Mouse (Mus musculus): ENCODE results near the gene Rbm12. TPM values are rescaled to one million over a fixed set of nuclear protein-coding genes. Genes with fewer than 3 reads are reported as not detected.
A peak's percentile ranks its signal among the peaks of the same experiment; 100 is the strongest.
"Not testable (repeated sequence)": the region's sequence is repeated elsewhere in the genome, so short reads cannot be mapped to it uniquely, and the experiment has no call there.

The Rbm12 gene
- polyA plus RNA-seq, 1 experiment = 10.6 TPM

- H3K27me3 ChIP-seq (ENCODE audit: control insufficient read depth, insufficient read depth, low read length) = no peaks in the 10 kb centered on the region
- H3K27ac ChIP-seq (ENCODE audit: insufficient read depth, low read depth, low read length) = peak overlapping the region; percentile 35
- no peak for TF ChIP-seq CTCF (IDR thresholded peaks at IDR 0.05; ENCODE audit: extremely low read depth, insufficient read length, insufficient replicate concordance, low read depth, low read length)
- TF ChIP-seq POLR2A (IDR thresholded peaks at IDR 0.05; ENCODE audit: low read depth, low read length) = no peak
- no peaks in the 10 kb centered on the region for H3K4me1 ChIP-seq (ENCODE audit: control insufficient read depth, insufficient read depth, insufficient read length, low read length)
- 3% methylated on average over 16 of the region's 16 CpGs for WGBS
- H3K4me3 ChIP-seq (ENCODE audit: low read depth, low read length) = peak overlapping the region; percentile 77
- peaks cover 21% of the 10 kb centered on the region for H3K36me3 ChIP-seq (ENCODE audit: control insufficient read depth, insufficient read depth, low read length)
These were observed 31.6 kb upstream of the Rbm12 start for GRCm38 (mm10) chr2:156143367-156143766.

GRCm38 (mm10) chr2:156142820-156143219, 31.0 kb upstream of the Rbm12 start:
- H3K27ac ChIP-seq (ENCODE audit: insufficient read depth, low read depth, low read length) = no peak overlapping the region
- peaks cover 18% of the 10 kb centered on the region for H3K36me3 ChIP-seq (ENCODE audit: control insufficient read depth, insufficient read depth, low read length)
- WGBS = 81% methylated on average over 2 of the region's 2 CpGs
- no peaks in the 10 kb centered on the region for H3K4me1 ChIP-seq (ENCODE audit: control insufficient read depth, insufficient read depth, insufficient read length, low read length)
- no peak overlapping the region for H3K4me3 ChIP-seq (ENCODE audit: low read depth, low read length)
- no peaks in the 10 kb centered on the region for H3K27me3 ChIP-seq (ENCODE audit: control insufficient read depth, insufficient read depth, low read length)
- no peak for TF ChIP-seq POLR2A (IDR thresholded peaks at IDR 0.05; ENCODE audit: low read depth, low read length)
- no peak for TF ChIP-seq CTCF (IDR thresholded peaks at IDR 0.05; ENCODE audit: extremely low read depth, insufficient read length, insufficient replicate concordance, low read depth, low read length)

- Histone ChIP-seq H3K36me3 (ENCODE audit: control insufficient read depth, insufficient read depth, low read length) (peaks cover 20% of the 10 kb centered on the region), H3K4me1 (ENCODE audit: control insufficient read depth, insufficient read depth, insufficient read length, low read length) (no peaks in the 10 kb centered on the region), H3K27me3 (ENCODE audit: control insufficient read depth, insufficient read depth, low read length) (no peaks in the 10 kb centered on the region), H3K4me3 (ENCODE audit: low read depth, low read length) (no peak overlapping the region), H3K27ac (ENCODE audit: insufficient read depth, low read depth, low read length) (no peak overlapping the region)
- no peak for TF ChIP-seq POLR2A (IDR thresholded peaks at IDR 0.05; ENCODE audit: low read depth, low read length)
- peak; percentile 21; the same call in 1 of the 2 replicates for TF ChIP-seq CTCF (IDR thresholded peaks at IDR 0.05; ENCODE audit: extremely low read depth, insufficient read length, insufficient replicate concordance, low read depth, low read length)
- 88% methylated on average over 6 of the region's 6 CpGs for WGBS
These were observed 23.9 kb upstream of the Rbm12 start for GRCm38 (mm10) chr2:156135695-156136094.

DNA sequence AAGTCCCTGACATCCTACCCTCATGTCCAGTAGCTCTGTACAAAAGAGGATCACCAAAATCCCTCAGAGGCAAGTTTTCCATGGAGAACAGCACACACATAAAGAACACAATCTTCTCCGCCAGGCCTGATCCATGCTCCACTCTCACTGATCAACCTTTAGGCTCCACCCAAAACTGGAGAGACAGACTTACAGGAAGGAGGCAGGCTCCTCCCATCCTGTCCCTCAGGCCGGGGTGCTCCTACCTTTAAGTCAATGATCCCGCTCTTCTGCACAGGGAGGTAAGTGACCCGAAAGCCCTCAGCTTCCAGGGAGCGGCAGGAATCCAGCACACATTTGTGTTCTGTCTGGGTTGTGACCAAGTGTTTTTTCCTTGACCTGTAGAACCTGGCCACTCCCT, 22.4 kb upstream of the Rbm12 start:
- Histone ChIP-seq H3K27me3 (ENCODE audit: control insufficient read depth, insufficient read depth, low read length) (no peaks in the 10 kb centered on the region), H3K27ac (ENCODE audit: insufficient read depth, low read depth, low read length) (no peak overlapping the region), H3K4me3 (ENCODE audit: low read depth, low read length) (no peak overlapping the region), H3K36me3 (ENCODE audit: control insufficient read depth, insufficient read depth, low read length) (peaks cover 18% of the 10 kb centered on the region), H3K4me1 (ENCODE audit: control insufficient read depth, insufficient read depth, insufficient read length, low read length) (no peaks in the 10 kb centered on the region)
- no peak for TF ChIP-seq CTCF (IDR thresholded peaks at IDR 0.05; ENCODE audit: extremely low read depth, insufficient read length, insufficient replicate concordance, low read depth, low read length)
- no peak for TF ChIP-seq POLR2A (IDR thresholded peaks at IDR 0.05; ENCODE audit: low read depth, low read length)
- 82% methylated on average over 5 of the region's 5 CpGs for WGBS

DNA sequence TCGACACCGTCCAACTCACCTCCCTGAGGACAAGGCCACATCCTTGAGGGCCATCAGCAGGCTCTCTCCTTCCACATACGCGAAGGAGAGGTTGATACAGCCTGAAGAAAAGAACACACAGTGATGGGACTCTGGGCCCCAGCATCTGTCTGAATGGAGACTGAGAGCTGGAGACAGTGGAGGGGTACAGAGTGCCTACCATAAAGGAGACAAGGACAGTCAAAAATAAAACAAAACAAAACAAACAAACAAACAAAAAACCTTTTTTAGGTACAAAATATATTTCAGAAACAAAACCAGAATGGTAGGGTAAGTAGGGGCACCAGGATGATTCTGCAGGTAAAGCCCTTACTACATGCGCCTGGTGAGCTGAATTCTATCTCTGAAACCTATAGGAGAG, 15.2 kb upstream of the Rbm12 start, which contains the start of gene Gm28036:
Gm28036 (minus strand) TSS at position 101 of the 400 bp plus-strand sequence.
- no peak within 1 kb of the TSS for H3K4me3 ChIP-seq (ENCODE audit: low read depth, low read length)
- 94% methylated on average over 5 of the region's 5 CpGs for WGBS
- H3K27ac ChIP-seq (ENCODE audit: insufficient read depth, low read depth, low read length) = no peak within 1 kb of the TSS
- no peaks in the 10 kb centered on the region for H3K4me1 ChIP-seq (ENCODE audit: control insufficient read depth, insufficient read depth, insufficient read length, low read length)
- H3K36me3 ChIP-seq (ENCODE audit: control insufficient read depth, insufficient read depth, low read length) = peaks cover 36% of the 10 kb centered on the region
- TF ChIP-seq POLR2A (IDR thresholded peaks at IDR 0.05; ENCODE audit: low read depth, low read length) = no peak
- TF ChIP-seq CTCF (IDR thresholded peaks at IDR 0.05; ENCODE audit: extremely low read depth, insufficient read length, insufficient replicate concordance, low read depth, low read length) = no peak
- H3K27me3 ChIP-seq (ENCODE audit: control insufficient read depth, insufficient read depth, low read length) = no peaks in the 10 kb centered on the region

- 91% methylated on average over 5 of the region's 5 CpGs for WGBS
- no peak overlapping the region for H3K27ac ChIP-seq (ENCODE audit: insufficient read depth, low read depth, low read length)
These were observed 12.0 kb upstream of the Rbm12 start for GRCm38 (mm10) chr2:156123731-156124130.

GRCm38 (mm10) chr2:156119566-156119965, 7.8 kb upstream of the Rbm12 start:
- no peak overlapping the region for H3K27ac ChIP-seq (ENCODE audit: insufficient read depth, low read depth, low read length)
- no peak for TF ChIP-seq CTCF (IDR thresholded peaks at IDR 0.05; ENCODE audit: extremely low read depth, insufficient read length, insufficient replicate concordance, low read depth, low read length)
- TF ChIP-seq POLR2A (IDR thresholded peaks at IDR 0.05; ENCODE audit: low read depth, low read length) = no peak
- no peaks in the 10 kb centered on the region for H3K27me3 ChIP-seq (ENCODE audit: control insufficient read depth, insufficient read depth, low read length)
- H3K4me1 ChIP-seq (ENCODE audit: control insufficient read depth, insufficient read depth, insufficient read length, low read length) = no peaks in the 10 kb centered on the region
- no peak overlapping the region for H3K4me3 ChIP-seq (ENCODE audit: low read depth, low read length)
- H3K36me3 ChIP-seq (ENCODE audit: control insufficient read depth, insufficient read depth, low read length) = 0 out of 2 replicates have a peak, but pooled peaks cover 10% of the 10 kb centered on the region

More at GRCm38 (mm10) chr2:156123731-156124130, 12.0 kb upstream of the Rbm12 start:
- H3K4me3 ChIP-seq (ENCODE audit: low read depth, low read length) = no peak overlapping the region
- TF ChIP-seq POLR2A (IDR thresholded peaks at IDR 0.05; ENCODE audit: low read depth, low read length) (no peak), CTCF (IDR thresholded peaks at IDR 0.05; ENCODE audit: extremely low read depth, insufficient read length, insufficient replicate concordance, low read depth, low read length) (no peak)
- H3K27me3 ChIP-seq (ENCODE audit: control insufficient read depth, insufficient read depth, low read length) = no peaks in the 10 kb centered on the region
- H3K36me3 ChIP-seq (ENCODE audit: control insufficient read depth, insufficient read depth, low read length) = peaks cover 28% of the 10 kb centered on the region
- no peaks in the 10 kb centered on the region for H3K4me1 ChIP-seq (ENCODE audit: control insufficient read depth, insufficient read depth, insufficient read length, low read length)

GRCm38 (mm10) chr2:156112080-156112423, 274 bp upstream of the Rbm12 start:
- Histone ChIP-seq H3K4me3 (ENCODE audit: low read depth, low read length) (peak overlapping the region; percentile 91), H3K27ac (ENCODE audit: insufficient read depth, low read depth, low read length) (peak overlapping the region; percentile 32)
- 10% methylated on average over 5 of the region's 5 CpGs for WGBS
- not testable (repeated sequence) for H3K4me1 ChIP-seq (ENCODE audit: control insufficient read depth, insufficient read depth, insufficient read length, low read length); H3K36me3 ChIP-seq (ENCODE audit: control insufficient read depth, insufficient read depth, low read length); H3K27me3 ChIP-seq (ENCODE audit: control insufficient read depth, insufficient read depth, low read length)

All from small intestine, adult 2 months (tissue).